Mouse (Mus musculus): ENCODE measurements around the gene Cep164. TPM values are rescaled to one million over a fixed set of nuclear protein-coding genes. Genes with fewer than 3 reads are reported as not detected.
"Not testable (repeated sequence)": the region's sequence is repeated elsewhere in the genome, so short reads cannot be mapped to it uniquely, and the experiment has no call there.

The Cep164 gene
- 1 to 10 TPM; 7.0 TPM for total RNA-seq (2021)
- long read RNA-seq, experiment 1, partial matches to known transcripts, result 2 of 2 reads
- long read RNA-seq, experiment 1, other reads (novel, unspliced or antisense), result 0 of 2 reads
- long read RNA-seq, experiment 2, partial matches to known transcripts, result 2 of 3 reads
- long read RNA-seq, experiment 2, other reads (novel, unspliced or antisense), result 0 of 3 reads

GRCm38 (mm10) chr9:45828291-45828963 lies at the start of gene Cep164:
TSS of gene Cep164 (minus strand) at chr9:45828691.
- peak; percentile 83 to 88 for DNase-seq
- intact Hi-C loops (cut with DNase I), result no loop called here

GRCm38 (mm10) chr9:45877928-45878327 lies 49.4 kb upstream of the Cep164 start:
- intact Hi-C loops (cut with DNase I), result loop anchor here (5.0 to 10.0 kb wide), 2 partner anchors 41 to 463 kb away; partner anchors contain the start of gene Bace1
- DNase-seq, result peak; percentile 41 to 69

- intact Hi-C loops (cut with DNase I), result loop anchor here (10.0 kb wide), 1 partner anchor 455 kb away; no protein-coding TSS in a partner anchor
- DNase-seq, result no peak
Observed at GRCm38 (mm10) chr9:45870265-45870664, 41.8 kb upstream of the Cep164 start.

GRCm38 (mm10) chr9:45869181-45869580 lies 40.7 kb upstream of the Cep164 start:
- intact Hi-C loops (cut with DNase I), result no loop called here
- no peak for DNase-seq

GRCm38 (mm10) chr9:45861813-45862212 lies 33.3 kb upstream of the Cep164 start:
- intact Hi-C loops (cut with DNase I), result no loop called here
- no peak for DNase-seq

- no peak for DNase-seq
- intact Hi-C loops (cut with DNase I), result no loop called here
Observed at GRCm38 (mm10) chr9:45859364-45859763, 30.9 kb upstream of the Cep164 start.

- intact Hi-C loops (cut with DNase I), result no loop called here
- no peak for DNase-seq
Observed at GRCm38 (mm10) chr9:45854136-45854535, 25.6 kb upstream of the Cep164 start.

- no peak for DNase-seq
- intact Hi-C loops (cut with DNase I), result no loop called here
Observed at GRCm38 (mm10) chr9:45853695-45854094, 25.2 kb upstream of the Cep164 start.

- intact Hi-C loops (cut with DNase I), result no loop called here
Observed at GRCm38 (mm10) chr9:45851776-45852175, 23.3 kb upstream of the Cep164 start.

GRCm38 (mm10) chr9:45851330-45851729 lies 22.8 kb upstream of the Cep164 start:
- intact Hi-C loops (cut with DNase I), result no loop called here

More at GRCm38 (mm10) chr9:45851776-45852175, 23.3 kb upstream of the Cep164 start:
- DNase-seq, result no peak

GRCm38 (mm10) chr9:45850528-45851155 lies 22.2 kb upstream of the Cep164 start:
- intact Hi-C loops (cut with DNase I), result no loop called here
- DNase-seq, result peak in 1 of 2 experiments; percentile 21

More at GRCm38 (mm10) chr9:45851330-45851729, 22.8 kb upstream of the Cep164 start:
- DNase-seq, result no peak

- peak; percentile 69 to 79 for DNase-seq
- intact Hi-C loops (cut with DNase I), result no loop called here
Observed at GRCm38 (mm10) chr9:45849528-45850408, 21.3 kb upstream of the Cep164 start.

- no peak for DNase-seq
- intact Hi-C loops (cut with DNase I), result no loop called here
Observed at GRCm38 (mm10) chr9:45846891-45847460, 18.5 kb upstream of the Cep164 start.

GRCm38 (mm10) chr9:45846176-45846575 lies 17.7 kb upstream of the Cep164 start:
- DNase-seq; intact Hi-C loops (cut with DNase I): not testable (repeated sequence)

GRCm38 (mm10) chr9:45845541-45845940 lies 17.1 kb upstream of the Cep164 start:
- intact Hi-C loops (cut with DNase I), result no loop called here
- DNase-seq, result no peak

GRCm38 (mm10) chr9:45843780-45844179 lies 15.3 kb upstream of the Cep164 start:
- intact Hi-C loops (cut with DNase I), result no loop called here
- no peak for DNase-seq

- no peak for DNase-seq
- intact Hi-C loops (cut with DNase I), result no loop called here
Observed at GRCm38 (mm10) chr9:45843007-45843406, 14.5 kb upstream of the Cep164 start.

GRCm38 (mm10) chr9:45841458-45841857 lies 13.0 kb upstream of the Cep164 start:
- intact Hi-C loops (cut with DNase I), result no loop called here
- no peak for DNase-seq

GRCm38 (mm10) chr9:45840331-45840730 lies 11.8 kb upstream of the Cep164 start:
- DNase-seq, result peak in 1 of 2 experiments; percentile 16

GRCm38 (mm10) chr9:45839982-45840300 lies 11.4 kb upstream of the Cep164 start:
- no peak for DNase-seq
- intact Hi-C loops (cut with DNase I), result loop anchor here (5.0 kb wide), 1 partner anchor 37 kb away; no protein-coding TSS in a partner anchor

More at GRCm38 (mm10) chr9:45840331-45840730, 11.8 kb upstream of the Cep164 start:
- intact Hi-C loops (cut with DNase I), result no loop called here

All from heart, postnatal 14 days (tissue).